In the genomic region with DNA sequence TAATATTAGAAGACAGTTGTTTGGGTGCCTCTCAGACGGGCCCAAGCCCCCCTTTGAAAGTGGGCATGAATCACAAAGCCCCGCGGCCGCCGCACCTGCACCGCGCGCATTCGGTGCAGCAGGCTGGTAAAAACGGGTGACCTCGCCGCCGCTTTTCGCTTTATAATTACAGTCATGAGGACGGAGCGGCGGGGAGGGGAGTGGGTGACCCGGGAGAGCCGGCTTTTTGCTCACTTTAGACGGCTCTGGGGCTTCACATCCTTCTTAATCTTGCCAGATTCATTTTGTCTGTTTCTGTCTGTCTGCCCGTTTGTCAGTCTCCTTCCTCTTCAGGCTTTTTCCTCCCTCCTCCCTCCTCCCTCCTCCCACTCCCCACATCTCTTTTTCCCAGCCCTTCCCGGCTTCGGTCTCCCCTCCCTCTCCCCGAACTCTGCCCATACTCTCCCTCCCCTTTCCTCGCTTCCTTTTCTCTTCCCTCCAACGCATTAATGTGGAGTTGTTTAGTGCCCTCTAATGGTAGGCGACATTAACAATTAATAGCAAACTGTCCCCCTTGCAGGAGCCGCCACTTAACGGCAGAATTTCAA, we compare ENCODE assay signal across 8 mouse cellular contexts. TPM values are rescaled to one million over a fixed set of nuclear protein-coding genes. Genes with fewer than 3 reads are reported as not detected.
DNase-seq lines count a peak whose midpoint lies in the region; ATAC-seq lines count a peak whose summit lies in the region.

No protein-coding gene starts in this region.

- no peak overlapping the region for H3K27ac ChIP-seq in heart, embryonic 13.5 days (replicated peaks)
- no peak overlapping the region for H3K27ac ChIP-seq in stomach, embryonic 15.5 days

- H3K4me2 ChIP-seq in heart, embryonic 13.5 days: peak overlapping the region; percentile 97
- H3K4me2 ChIP-seq in stomach, embryonic 15.5 days: peak overlapping the region; percentile 97

- peak overlapping the region; percentile 65 for H3K9ac ChIP-seq in heart, embryonic 13.5 days
- H3K9ac ChIP-seq in stomach, embryonic 15.5 days: no peak overlapping the region

- ATAC-seq in heart, embryonic 13.5 days (ENCODE audit: extremely low read depth, insufficient number of reproducible peaks, low FRiP score, low TSS enrichment): no peak
- ATAC-seq in megakaryocyte progenitor cell, adult 5-6 weeks (replicated peaks; ENCODE audit: poor library complexity): peak; percentile 58
- no peak; the same call in 1 of the 2 replicates for ATAC-seq in stomach, embryonic 15.5 days (ENCODE audit: insufficient read depth, low FRiP score, low read depth)

- WGBS in heart, embryonic 13.5 days: under 1% methylated on average over 29 of the region's 29 CpGs
- WGBS in stomach, embryonic 15.5 days: 0% methylated on average over 29 of the region's 29 CpGs

- DNase-seq in 3T3-L1 (ENCODE audit: low read depth, low spot score): peak; percentile 63
- peak; percentile 92 for DNase-seq in Muller cell, postnatal 12 days (ENCODE audit: inconsistent ontology term)
- DNase-seq in embryo, embryonic 10.5 days (ENCODE audit: low spot score): peak; percentile 93
- DNase-seq in kidney, postnatal 14 days: peak; percentile 52
- DNase-seq in right cerebral cortex, adult 18-20 months: no peak

- H3K4me3 ChIP-seq in heart, embryonic 13.5 days: peak overlapping the region; percentile 70
- H3K4me3 ChIP-seq in stomach, embryonic 15.5 days (replicated peaks): peak overlapping the region; percentile 58

- H3K27me3 ChIP-seq in heart, embryonic 13.5 days (replicated peaks): peaks cover 36% of the 10 kb centered on the region
- H3K27me3 ChIP-seq in stomach, embryonic 15.5 days (replicated peaks): peaks cover 26% of the 10 kb centered on the region

- no peaks in the 10 kb centered on the region for H3K36me3 ChIP-seq in heart, embryonic 13.5 days
- H3K36me3 ChIP-seq in stomach, embryonic 15.5 days: no peaks in the 10 kb centered on the region

- H3K4me1 ChIP-seq in heart, embryonic 13.5 days: peaks cover 17% of the 10 kb centered on the region
- peaks cover 24% of the 10 kb centered on the region for H3K4me1 ChIP-seq in stomach, embryonic 15.5 days

- no peaks in the 10 kb centered on the region for H3K9me3 ChIP-seq in heart, embryonic 13.5 days
- no peaks in the 10 kb centered on the region for H3K9me3 ChIP-seq in stomach, embryonic 15.5 days

RNA-seq across cellular contexts. Expression of a gene that starts 1.6 kb away (rescaled TPM):
- 7.4 and 7.5 TPM in 2 replicates for polyA plus RNA-seq in heart, embryonic 13.5 days (2015; fragmentation: Nextera tagmentation; extraction: Ambion mirVana)
- total RNA-seq in megakaryocyte progenitor cell, adult 5-6 weeks (2015): 0.07 and 0.46 TPM in 2 replicates
- 0.04 TPM in 1 of 2 replicates, not detected in the other for total RNA-seq in megakaryocyte progenitor cell, adult 5-6 weeks (2017)
- polyA plus RNA-seq in stomach, embryonic 15.5 days (2015; fragmentation: Nextera tagmentation; extraction: Ambion mirVana): 41.8 and 59.4 TPM in 2 replicates
